8 mouse cellular contexts compared by ENCODE assay signal in the genomic region with DNA sequence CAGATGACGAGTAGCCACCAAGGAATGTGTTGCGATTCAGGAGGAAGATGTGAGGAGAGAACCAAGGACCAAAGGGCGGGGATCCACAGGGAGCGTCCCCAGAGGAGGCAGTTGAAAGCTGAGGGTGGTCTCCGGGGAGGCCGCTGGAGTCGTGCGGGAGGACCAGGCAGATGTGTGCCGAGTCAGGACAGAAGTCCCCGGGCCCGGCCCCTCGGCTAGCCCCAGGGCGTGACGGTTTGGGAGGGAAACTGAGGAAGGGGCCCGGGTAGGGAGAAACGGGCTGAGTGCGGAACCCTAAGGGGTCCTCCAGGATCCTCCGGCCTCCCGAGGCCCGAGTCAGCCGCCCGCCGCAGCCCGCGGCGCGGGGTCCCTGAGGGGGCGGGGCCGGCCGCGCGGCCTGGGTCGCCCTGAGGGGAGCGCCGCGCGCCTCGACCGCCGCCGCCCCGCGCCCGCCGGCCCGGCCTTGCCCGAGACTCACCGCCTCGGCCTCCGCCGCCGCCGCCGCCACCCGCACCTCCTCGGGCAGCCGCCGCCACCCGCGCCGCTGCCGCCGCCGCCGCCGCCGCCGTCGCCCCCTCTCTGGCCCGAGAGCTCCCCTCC. TPM values are rescaled to one million over a fixed set of nuclear protein-coding genes. Genes with fewer than 3 reads are reported as not detected.
DNase-seq lines count a peak whose midpoint lies in the region; ATAC-seq and TF ChIP-seq lines count a peak whose summit lies in the region.

No protein-coding gene starts in this region.

- ATAC-seq in frontal cortex, adult (ENCODE audit: low TSS enrichment) = 0 out of 2 replicates have a peak, but pooled peaks have one; percentile 2
- peak; percentile 5; the same call in 1 of the 2 replicates for ATAC-seq in heart, embryonic 16.5 days (replicated peaks; ENCODE audit: extremely low read depth, insufficient read depth, low FRiP score)
- peak; percentile 24 for ATAC-seq in midbrain, postnatal 0 days (ENCODE audit: low FRiP score)
- no peak for ATAC-seq in CD4-positive, CD25-positive, alpha-beta regulatory T cell, adult 4 months

- H3K9ac ChIP-seq in heart, embryonic 16.5 days (ENCODE audit: low read length) = peak overlapping the region; percentile 98
- H3K9ac ChIP-seq in midbrain, postnatal 0 days (replicated peaks; ENCODE audit: low read length, poor library complexity, severe bottlenecking) = peak overlapping the region; percentile 86

- WGBS in heart, embryonic 16.5 days = 0% methylated on average over 16 of the region's 70 CpGs
- 5% methylated on average over 65 of the region's 70 CpGs for WGBS in limb, embryonic 10.5 days
- under 1% methylated on average over 23 of the region's 70 CpGs for WGBS in midbrain, postnatal 0 days

- no peaks in the 10 kb centered on the region for H3K9me3 ChIP-seq in heart, embryonic 16.5 days (replicated peaks; ENCODE audit: control insufficient read depth, low read length)
- H3K9me3 ChIP-seq in limb, embryonic 10.5 days (replicated peaks) = no peaks in the 10 kb centered on the region
- no peaks in the 10 kb centered on the region for H3K9me3 ChIP-seq in midbrain, postnatal 0 days (ENCODE audit: low read length)

- H3K4me1 ChIP-seq in heart, embryonic 16.5 days (ENCODE audit: control insufficient read depth, insufficient read depth, low read length) = peaks cover 42% of the 10 kb centered on the region
- H3K4me1 ChIP-seq in limb, embryonic 10.5 days = peaks cover 36% of the 10 kb centered on the region
- peaks cover 6% of the 10 kb centered on the region; the same call in 1 of the 2 replicates for H3K4me1 ChIP-seq in midbrain, postnatal 0 days (ENCODE audit: insufficient read depth, low read length)

- H3K79me3 ChIP-seq in C2C12 (ENCODE audit: low read depth) = peaks cover 25% of the 10 kb centered on the region

- peaks cover 51% of the 10 kb centered on the region for H3K79me2 ChIP-seq in C2C12 (ENCODE audit: control insufficient read depth, insufficient read depth)

- H3K4me3 ChIP-seq in C2C12 (ENCODE audit: insufficient read depth, poor library complexity, severe bottlenecking) = peak overlapping the region; percentile 52
- H3K4me3 ChIP-seq in heart, embryonic 16.5 days (ENCODE audit: low read length) = peak overlapping the region; percentile 92
- peak overlapping the region; percentile 96 for H3K4me3 ChIP-seq in limb, embryonic 10.5 days
- peak overlapping the region; percentile 77 for H3K4me3 ChIP-seq in midbrain, postnatal 0 days (ENCODE audit: low read depth, low read length)

- H3K27ac ChIP-seq in heart, embryonic 16.5 days (ENCODE audit: low read length) = peak overlapping the region; percentile 50
- peak overlapping the region; percentile 88 for H3K27ac ChIP-seq in limb, embryonic 10.5 days
- peak overlapping the region; percentile 59 for H3K27ac ChIP-seq in midbrain, postnatal 0 days (ENCODE audit: low read depth, low read length)

- DNase-seq in frontal cortex, adult 2 months (ENCODE audit: extremely low spot score in 1 of 2, low spot score in 1 of 2) = no peak
- DNase-seq in embryo, embryonic 11 days = peak; percentile 71
- no peak for DNase-seq in limb, embryonic 10.5 days (ENCODE audit: low spot score)
- peak; percentile 15 for DNase-seq in midbrain, postnatal 0 days (ENCODE audit: low spot score)

- peak overlapping the region; percentile 47 for H3ac ChIP-seq in C2C12 (ENCODE audit: control insufficient read depth, insufficient read length, low read depth)

- peaks cover 9% of the 10 kb centered on the region for H3K36me3 ChIP-seq in C2C12 (ENCODE audit: control insufficient read depth, insufficient read depth)
- no peaks in the 10 kb centered on the region for H3K36me3 ChIP-seq in heart, embryonic 16.5 days (ENCODE audit: control insufficient read depth, insufficient read depth)
- peaks cover 35% of the 10 kb centered on the region for H3K36me3 ChIP-seq in limb, embryonic 10.5 days
- peaks cover 7% of the 10 kb centered on the region; the same call in 1 of the 2 replicates for H3K36me3 ChIP-seq in midbrain, postnatal 0 days (ENCODE audit: insufficient read depth, low read length)

- TF ChIP-seq CTCF in C2C12 (IDR thresholded peaks at IDR 0.05; ENCODE audit: control insufficient read depth, insufficient read depth, insufficient read length) = no peak
- no peak for TF ChIP-seq CTCF in midbrain, postnatal 0 days (IDR thresholded peaks at IDR 0.05)

- H3K27me3 ChIP-seq in C2C12 (ENCODE audit: control insufficient read depth, insufficient read depth, insufficient read length) = no peaks in the 10 kb centered on the region
- no peaks in the 10 kb centered on the region for H3K27me3 ChIP-seq in heart, embryonic 16.5 days (ENCODE audit: control insufficient read depth, insufficient read depth, low read length)
- no peaks in the 10 kb centered on the region for H3K27me3 ChIP-seq in limb, embryonic 10.5 days (ENCODE audit: low read depth, poor library complexity, severe bottlenecking)
- H3K27me3 ChIP-seq in midbrain, postnatal 0 days (ENCODE audit: insufficient read depth, low read length) = no peaks in the 10 kb centered on the region

- peak overlapping the region; percentile 89 for H3K4me2 ChIP-seq in heart, embryonic 16.5 days (ENCODE audit: low read depth, low read length)
- peak overlapping the region; percentile 89 for H3K4me2 ChIP-seq in midbrain, postnatal 0 days (ENCODE audit: low read depth, low read length, poor library complexity, severe bottlenecking)

TF ChIP-seq in C2C12, 6 proteins besides CTCF, POLR2A, EP300 and RAD21:
- TF ChIP-seq USF1 (IDR thresholded peaks at IDR 0.05; ENCODE audit: low read depth) (no peak), FOSL1 (IDR thresholded peaks at IDR 0.05; ENCODE audit: insufficient read depth, low read length, poor library complexity, severe bottlenecking) (no peak), CEBPB (IDR thresholded peaks at IDR 0.05; ENCODE audit: low read depth) (no peak), MYOG (IDR thresholded peaks at IDR 0.05; ENCODE audit: control insufficient read depth, extremely low read depth, insufficient read length) (no peak), MYOD1 (IDR thresholded peaks at IDR 0.05; ENCODE audit: control insufficient read depth, insufficient read length, low read depth) (no peak), MAX (IDR thresholded peaks at IDR 0.05) (no peak)
TF ChIP-seq in C2C12: peak in this region for 0.

RNA-seq across cellular contexts. Expression of gene Gmfg, which starts 1.5 kb away (rescaled TPM):
- polyA plus RNA-seq in frontal cortex, adult 2 months (2012; rRNA removed) = 4.0 and 5.2 TPM in 2 replicates
- not detected for polyA plus RNA-seq in C2C12 (2012; fragmentation: generic; extraction: Trizol)
- 17.9 and 32.7 TPM in 2 replicates for polyA plus RNA-seq in heart, embryonic 16.5 days (2015; fragmentation: Nextera tagmentation; extraction: Ambion mirVana)
- polyA plus RNA-seq in limb, embryonic 10.5 days (2016; fragmentation: Nextera tagmentation; extraction: Ambion mirVana) = 6.8 and 7.7 TPM in 2 replicates
- total RNA-seq in midbrain, postnatal 0 days (2014; rRNA removed) = 4.3 TPM in 1 of 2 replicates, not detected in the other
- 3.4 and 4.0 TPM in 2 replicates for polyA plus RNA-seq in midbrain, postnatal 0 days (2015; fragmentation: Nextera tagmentation; extraction: Ambion mirVana)
- 100 to 1,000 TPM; 406 to 454 TPM for polyA plus RNA-seq in CD4-positive, CD25-positive, alpha-beta regulatory T cell, adult 4 months (2017; shearing (Covaris generic))

RNA-seq across cellular contexts. Expression of gene Lrfn1, which starts 16.0 kb away (rescaled TPM):
- polyA plus RNA-seq in frontal cortex, adult 2 months (2012; rRNA removed) = 39.9 and 40.4 TPM in 2 replicates
- polyA plus RNA-seq in C2C12 (2012; fragmentation: generic; extraction: Trizol) = not detected
- polyA plus RNA-seq in heart, embryonic 16.5 days (2015; fragmentation: Nextera tagmentation; extraction: Ambion mirVana) = 0.72 and 0.80 TPM in 2 replicates
- polyA plus RNA-seq in limb, embryonic 10.5 days (2016; fragmentation: Nextera tagmentation; extraction: Ambion mirVana) = 4.1 and 5.0 TPM in 2 replicates
- 132 and 137 TPM in 2 replicates for total RNA-seq in midbrain, postnatal 0 days (2014; rRNA removed)
- polyA plus RNA-seq in midbrain, postnatal 0 days (2015; fragmentation: Nextera tagmentation; extraction: Ambion mirVana) = 18.4 and 20.6 TPM in 2 replicates
- polyA plus RNA-seq in CD4-positive, CD25-positive, alpha-beta regulatory T cell, adult 4 months (2017; shearing (Covaris generic)) = not detected

RNA-seq across cellular contexts. Expression of gene Paf1, which starts 43.0 kb away (rescaled TPM):
- 149 and 182 TPM in 2 replicates for polyA plus RNA-seq in frontal cortex, adult 2 months (2012; rRNA removed)
- polyA plus RNA-seq in C2C12 (2012; fragmentation: generic; extraction: Trizol) = 44.3 TPM
- polyA plus RNA-seq in heart, embryonic 16.5 days (2015; fragmentation: Nextera tagmentation; extraction: Ambion mirVana) = 78.9 and 79.9 TPM in 2 replicates
- polyA plus RNA-seq in limb, embryonic 10.5 days (2016; fragmentation: Nextera tagmentation; extraction: Ambion mirVana) = 81.3 and 91.5 TPM in 2 replicates
- 80.3 and 84.2 TPM in 2 replicates for total RNA-seq in midbrain, postnatal 0 days (2014; rRNA removed)
- polyA plus RNA-seq in midbrain, postnatal 0 days (2015; fragmentation: Nextera tagmentation; extraction: Ambion mirVana) = 89.3 and 90.0 TPM in 2 replicates
- 10 to 100 TPM; 55.6 to 71.0 TPM for polyA plus RNA-seq in CD4-positive, CD25-positive, alpha-beta regulatory T cell, adult 4 months (2017; shearing (Covaris generic))

RNA-seq across cellular contexts. Expression of gene Med29, which starts 43.3 kb away (rescaled TPM):
- 32.8 and 39.2 TPM in 2 replicates for polyA plus RNA-seq in frontal cortex, adult 2 months (2012; rRNA removed)
- polyA plus RNA-seq in C2C12 (2012; fragmentation: generic; extraction: Trizol) = 55.6 TPM
- polyA plus RNA-seq in heart, embryonic 16.5 days (2015; fragmentation: Nextera tagmentation; extraction: Ambion mirVana) = 41.3 and 50.1 TPM in 2 replicates
- 65.1 and 67.0 TPM in 2 replicates for polyA plus RNA-seq in limb, embryonic 10.5 days (2016; fragmentation: Nextera tagmentation; extraction: Ambion mirVana)
- total RNA-seq in midbrain, postnatal 0 days (2014; rRNA removed) = 30.7 and 37.9 TPM in 2 replicates
- polyA plus RNA-seq in midbrain, postnatal 0 days (2015; fragmentation: Nextera tagmentation; extraction: Ambion mirVana) = 41.6 and 43.2 TPM in 2 replicates
- polyA plus RNA-seq in CD4-positive, CD25-positive, alpha-beta regulatory T cell, adult 4 months (2017; shearing (Covaris generic)) = 10 to 100 TPM; 25.8 to 27.5 TPM

RNA-seq across cellular contexts. Expression of gene Zfp36, which starts 55.7 kb away (rescaled TPM):
- polyA plus RNA-seq in frontal cortex, adult 2 months (2012; rRNA removed) = 3.1 and 3.9 TPM in 2 replicates
- polyA plus RNA-seq in C2C12 (2012; fragmentation: generic; extraction: Trizol) = 11.2 TPM
- polyA plus RNA-seq in heart, embryonic 16.5 days (2015; fragmentation: Nextera tagmentation; extraction: Ambion mirVana) = 15.4 and 18.5 TPM in 2 replicates
- polyA plus RNA-seq in limb, embryonic 10.5 days (2016; fragmentation: Nextera tagmentation; extraction: Ambion mirVana) = 7.5 and 7.9 TPM in 2 replicates
- 3.0 and 4.1 TPM in 2 replicates for total RNA-seq in midbrain, postnatal 0 days (2014; rRNA removed)
- 2.9 and 3.4 TPM in 2 replicates for polyA plus RNA-seq in midbrain, postnatal 0 days (2015; fragmentation: Nextera tagmentation; extraction: Ambion mirVana)
- polyA plus RNA-seq in CD4-positive, CD25-positive, alpha-beta regulatory T cell, adult 4 months (2017; shearing (Covaris generic)) = 100 to 1,000 TPM; 156 to 341 TPM

Comparison
In these comparisons a context has a peak if more than half of its experiments do, and no peak if none do; other contexts are left out.
1. DNase-seq: peak in embryo, embryonic 11 days (single experiment) and midbrain, postnatal 0 days (single experiment); none in frontal cortex, adult 2 months (0 of 2) and limb, embryonic 10.5 days (single experiment).
2. RNA of gene Gmfg, which starts 1.5 kb away (polyA plus RNA-seq): 406 to 454 TPM in CD4-positive, CD25-positive, alpha-beta regulatory T cell, adult 4 months; 17.9 to 32.7 TPM in heart, embryonic 16.5 days, 6.8 to 7.7 TPM in limb, embryonic 10.5 days, 4.0 to 5.2 TPM in frontal cortex, adult 2 months, 3.4 to 4.0 TPM in midbrain, postnatal 0 days and not detected in C2C12 (single experiment); every median in the first group is over 10 times any median in the second.
3. Peak in every context shown above with its lines, with median percentiles within 50 percentile points of each other: H3K4me3 ChIP-seq and H3K27ac ChIP-seq.